26 mouse cellular contexts compared by ENCODE assay signal in genomic region chr3:146628227-146628982, GRCm38 (mm10). TPM values are rescaled to one million over a fixed set of nuclear protein-coding genes. Genes with fewer than 3 reads are reported as not detected.
A peak's percentile ranks its signal among the peaks of the same experiment; 100 is the strongest.
DNase-seq lines count a peak whose midpoint lies in the region; ATAC-seq and TF ChIP-seq lines count a peak whose summit lies in the region.
"Had no signal": no experiment of that assay in that cellular context is flagged by ENCODE, and none has a peak within 500 bp of the region (broad histone marks: within the 10 kb centered on the region; RNA-seq: fewer than 3 reads in every experiment).

No protein-coding gene starts in this region.

- 64% methylated on average over 8 of the region's 8 CpGs for WGBS in hindbrain, embryonic 10.5 days
- 67% methylated on average over 8 of the region's 8 CpGs for WGBS in hindbrain, embryonic 12.5 days
- WGBS in liver, adult 2 months: 71% methylated on average over 8 of the region's 8 CpGs
- WGBS in liver, embryonic 11.5 days: 63% methylated on average over 8 of the region's 8 CpGs

- no peak for TF ChIP-seq CTCF in liver, adult 2 months (IDR thresholded peaks at IDR 0.05; ENCODE audit: low read depth, low read length)

- no peaks in the 10 kb centered on the region for H3K9me3 ChIP-seq in hindbrain, embryonic 10.5 days
- H3K9me3 ChIP-seq in hindbrain, embryonic 12.5 days (replicated peaks): no peaks in the 10 kb centered on the region
- no peaks in the 10 kb centered on the region for H3K9me3 ChIP-seq in liver, embryonic 11.5 days (ENCODE audit: control insufficient read depth, low read length)
- H3K9me3 ChIP-seq: embryonic facial prominence, embryonic 12.5 days; forebrain, embryonic 15.5 days; heart, embryonic 13.5 days; limb, embryonic 10.5 days; liver, embryonic 12.5 days; neural tube, embryonic 12.5 days had no signal

- no peak for DNase-seq in hindbrain, embryonic 10.5 days (ENCODE audit: low spot score)
- DNase-seq in liver, adult 2 months (ENCODE audit: extremely low read depth, low read depth, low spot score): peak; percentile 30
- DNase-seq in liver, embryonic 11.5 days (ENCODE audit: low spot score): no peak
- no peak for DNase-seq in urinary bladder, postnatal 25 days (ENCODE audit: low spot score)
- DNase-seq: cerebellum, adult 2 months; cerebellum, postnatal 36 days; lung, adult 2 months; thymus, postnatal 14 days had no signal

- H3K79me2 ChIP-seq in liver, adult 2 months (ENCODE audit: control insufficient read depth, insufficient read depth, low read length): no peaks in the 10 kb centered on the region

- no peak for TF ChIP-seq POLR2A in liver, adult 2 months (IDR thresholded peaks at IDR 0.05; ENCODE audit: extremely low read depth, insufficient read depth, low read length)

- no peak overlapping the region for H3K4me3 ChIP-seq in hindbrain, embryonic 10.5 days
- H3K4me3 ChIP-seq in hindbrain, embryonic 12.5 days: no peak overlapping the region
- H3K4me3 ChIP-seq in liver, adult 2 months (ENCODE audit: insufficient read depth, low read depth, low read length): no peak overlapping the region
- no peak overlapping the region for H3K4me3 ChIP-seq in liver, embryonic 11.5 days (ENCODE audit: low read depth, low read length)
- H3K4me3 ChIP-seq: embryonic facial prominence, embryonic 12.5 days; erythroblast, embryonic 14.5 days; forebrain, embryonic 15.5 days; heart, embryonic 13.5 days; limb, embryonic 10.5 days; liver, embryonic 12.5 days; neural tube, embryonic 12.5 days had no signal

- no peaks in the 10 kb centered on the region for H3K27me3 ChIP-seq in hindbrain, embryonic 10.5 days (ENCODE audit: insufficient read depth, poor library complexity, severe bottlenecking)
- no peaks in the 10 kb centered on the region for H3K27me3 ChIP-seq in hindbrain, embryonic 12.5 days
- H3K27me3 ChIP-seq in liver, adult 2 months (ENCODE audit: control insufficient read depth, insufficient read depth, low read length): no peaks in the 10 kb centered on the region
- H3K27me3 ChIP-seq in liver, embryonic 11.5 days (replicated peaks; ENCODE audit: control insufficient read depth, insufficient read depth, low read length): no peaks in the 10 kb centered on the region
- H3K27me3 ChIP-seq: embryonic facial prominence, embryonic 12.5 days; forebrain, embryonic 15.5 days; heart, embryonic 13.5 days; liver, embryonic 12.5 days; neural tube, embryonic 12.5 days had no signal

- no peak for ATAC-seq in hindbrain, embryonic 12.5 days (ENCODE audit: low FRiP score)
- ATAC-seq in liver, embryonic 11.5 days (replicated peaks; ENCODE audit: low FRiP score): no peak
- peak; percentile 45 for ATAC-seq in granulocyte monocyte progenitor cell, adult 5-6 weeks (replicated peaks; ENCODE audit: poor library complexity, severe bottlenecking)
- no peak for ATAC-seq in activated CD4-positive, CD25-positive, alpha-beta regulatory T cell, adult 4 months
- ATAC-seq: forebrain, embryonic 15.5 days; liver, embryonic 12.5 days had no signal

- no peaks in the 10 kb centered on the region for H3K36me3 ChIP-seq in hindbrain, embryonic 10.5 days
- H3K36me3 ChIP-seq in hindbrain, embryonic 12.5 days: no peaks in the 10 kb centered on the region
- H3K36me3 ChIP-seq in liver, adult 2 months (ENCODE audit: control insufficient read depth, insufficient read depth, low read length): peaks cover 61% of the 10 kb centered on the region
- no peaks in the 10 kb centered on the region for H3K36me3 ChIP-seq in liver, embryonic 11.5 days (ENCODE audit: control insufficient read depth, insufficient read depth, low read length)
- H3K36me3 ChIP-seq: embryonic facial prominence, embryonic 12.5 days; forebrain, embryonic 15.5 days; heart, embryonic 13.5 days; limb, embryonic 10.5 days; liver, embryonic 12.5 days; neural tube, embryonic 12.5 days had no signal

- H3K4me1 ChIP-seq in hindbrain, embryonic 10.5 days (replicated peaks): peaks cover 13% of the 10 kb centered on the region
- H3K4me1 ChIP-seq in hindbrain, embryonic 12.5 days: no peaks in the 10 kb centered on the region
- no peaks in the 10 kb centered on the region for H3K4me1 ChIP-seq in liver, adult 2 months (ENCODE audit: control insufficient read depth, insufficient read depth, low read length)
- H3K4me1 ChIP-seq in liver, embryonic 11.5 days (replicated peaks; ENCODE audit: control insufficient read depth, insufficient read depth, low read length): no peaks in the 10 kb centered on the region
- H3K4me1 ChIP-seq: embryonic facial prominence, embryonic 12.5 days; forebrain, embryonic 15.5 days; heart, embryonic 13.5 days; limb, embryonic 10.5 days; neural tube, embryonic 12.5 days had no signal

- H3K4me2 ChIP-seq in hindbrain, embryonic 12.5 days (replicated peaks): no peak overlapping the region
- no peak overlapping the region for H3K4me2 ChIP-seq in liver, embryonic 11.5 days
- H3K4me2 ChIP-seq: embryonic facial prominence, embryonic 12.5 days; forebrain, embryonic 15.5 days; heart, embryonic 13.5 days; liver, embryonic 12.5 days; midbrain, embryonic 11.5 days; neural tube, embryonic 12.5 days had no signal

- no peak overlapping the region for H3K9ac ChIP-seq in hindbrain, embryonic 12.5 days
- H3K9ac ChIP-seq in liver, adult 2 months (ENCODE audit: low read depth, low read length): no peak overlapping the region
- H3K9ac ChIP-seq in liver, embryonic 11.5 days (ENCODE audit: low read depth, low read length): no peak overlapping the region
- H3K9ac ChIP-seq: embryonic facial prominence, embryonic 12.5 days; forebrain, embryonic 15.5 days; heart, embryonic 13.5 days; liver, embryonic 12.5 days; neural tube, embryonic 12.5 days had no signal

- peak overlapping the region; percentile 23; the same call in 1 of the 2 replicates for H3K27ac ChIP-seq in hindbrain, embryonic 10.5 days
- no peak overlapping the region for H3K27ac ChIP-seq in hindbrain, embryonic 12.5 days
- H3K27ac ChIP-seq in liver, adult 2 months (replicated peaks; ENCODE audit: insufficient read depth, low read depth, low read length): no peak overlapping the region
- no peak overlapping the region for H3K27ac ChIP-seq in liver, embryonic 11.5 days (ENCODE audit: low read depth, low read length)
- H3K27ac ChIP-seq: embryonic facial prominence, embryonic 12.5 days; forebrain, embryonic 15.5 days; heart, embryonic 13.5 days; limb, embryonic 10.5 days; liver, embryonic 12.5 days; neural tube, embryonic 12.5 days; stomach, postnatal 0 days had no signal

RNA-seq across cellular contexts. Expression of gene Dnase2b, which starts 13.0 kb away (rescaled TPM):
- not detected in 2 replicates for polyA plus RNA-seq in hindbrain, embryonic 10.5 days (2016; fragmentation: Nextera tagmentation; extraction: Ambion mirVana)
- not detected in 2 replicates for polyA plus RNA-seq in hindbrain, embryonic 12.5 days (2016; fragmentation: Nextera tagmentation; extraction: Ambion mirVana)
- total RNA-seq in liver, adult 2 months (2014; rRNA removed): 11.0 and 15.6 TPM in 2 replicates
- 6.2 and 6.6 TPM in 2 replicates for polyA plus RNA-seq in liver, adult 2 months (2012; rRNA removed)
- 0.09 and 0.11 TPM in 2 replicates for polyA plus RNA-seq in liver, embryonic 11.5 days (2014; fragmentation: Nextera tagmentation; extraction: Ambion mirVana)
- total RNA-seq in granulocyte monocyte progenitor cell, adult 5-6 weeks (2014; fragmentation: Nextera tagmentation): not detected in 2 replicates
- total RNA-seq in granulocyte monocyte progenitor cell, adult 5-6 weeks (2017): not detected in 2 replicates
- not detected for polyA plus RNA-seq in activated CD4-positive, CD25-positive, alpha-beta regulatory T cell, adult 4 months (2017; shearing (Covaris generic))
- total RNA-seq: heart, postnatal 25 days; layer of hippocampus, postnatal 10 days; left cerebral cortex, adult 8-10 months; MEL had no signal
- polyA plus RNA-seq: cerebellum, adult 2 months; embryonic facial prominence, embryonic 12.5 days; erythroblast, embryonic 14.5 days; forebrain, embryonic 15.5 days; heart, embryonic 13.5 days; midbrain, embryonic 11.5 days; neural tube, embryonic 12.5 days; stomach, postnatal 0 days had no signal

RNA-seq across cellular contexts. Expression of gene 4930503B20Rik, which starts 22.7 kb away (rescaled TPM):
- polyA plus RNA-seq in hindbrain, embryonic 10.5 days (2016; fragmentation: Nextera tagmentation; extraction: Ambion mirVana): not detected in 2 replicates
- not detected in 2 replicates for polyA plus RNA-seq in hindbrain, embryonic 12.5 days (2016; fragmentation: Nextera tagmentation; extraction: Ambion mirVana)
- not detected in 2 replicates for total RNA-seq in liver, adult 2 months (2014; rRNA removed)
- not detected in 2 replicates for polyA plus RNA-seq in liver, adult 2 months (2012; rRNA removed)
- polyA plus RNA-seq in liver, embryonic 11.5 days (2014; fragmentation: Nextera tagmentation; extraction: Ambion mirVana): not detected in 2 replicates
- not detected in 2 replicates for total RNA-seq in granulocyte monocyte progenitor cell, adult 5-6 weeks (2014; fragmentation: Nextera tagmentation)
- 0.05 TPM in 1 of 2 replicates, not detected in the other for total RNA-seq in granulocyte monocyte progenitor cell, adult 5-6 weeks (2017)
- polyA plus RNA-seq in activated CD4-positive, CD25-positive, alpha-beta regulatory T cell, adult 4 months (2017; shearing (Covaris generic)): not detected
- total RNA-seq: gastrocnemius, postnatal 4 days; heart, postnatal 25 days; layer of hippocampus, postnatal 10 days; left cerebral cortex, adult 8-10 months had no signal
- polyA plus RNA-seq: cerebellum, adult 2 months; embryonic facial prominence, embryonic 12.5 days; erythroblast, embryonic 14.5 days; forebrain, embryonic 15.5 days; heart, embryonic 13.5 days; limb, embryonic 10.5 days; liver, embryonic 12.5 days; lung, adult 2 months; midbrain, embryonic 11.5 days; neural tube, embryonic 12.5 days; stomach, postnatal 0 days had no signal

RNA-seq across cellular contexts. Expression of gene Samd13, which starts 57.0 kb away (rescaled TPM):
- 0.71 and 1.1 TPM in 2 replicates for polyA plus RNA-seq in hindbrain, embryonic 10.5 days (2016; fragmentation: Nextera tagmentation; extraction: Ambion mirVana)
- polyA plus RNA-seq in hindbrain, embryonic 12.5 days (2016; fragmentation: Nextera tagmentation; extraction: Ambion mirVana): 0.79 and 1.2 TPM in 2 replicates
- not detected in 2 replicates for total RNA-seq in liver, adult 2 months (2014; rRNA removed)
- 0.22 TPM in 1 of 2 replicates, not detected in the other for polyA plus RNA-seq in liver, adult 2 months (2012; rRNA removed)
- 0.47 and 0.73 TPM in 2 replicates for polyA plus RNA-seq in liver, embryonic 11.5 days (2014; fragmentation: Nextera tagmentation; extraction: Ambion mirVana)
- total RNA-seq in granulocyte monocyte progenitor cell, adult 5-6 weeks (2014; fragmentation: Nextera tagmentation): 1.9 TPM in 1 of 2 replicates, not detected in the other
- total RNA-seq in granulocyte monocyte progenitor cell, adult 5-6 weeks (2017): 0.36 and 2.2 TPM in 2 replicates
- under 1 TPM in 1 of 2 experiments, not detected in 1; 0.21 TPM for polyA plus RNA-seq in activated CD4-positive, CD25-positive, alpha-beta regulatory T cell, adult 4 months (2017; shearing (Covaris generic))
- polyA plus RNA-seq: cerebellum, adult 2 months; erythroblast, embryonic 14.5 days had no signal

RNA-seq across cellular contexts. Expression of gene Uox, which starts 58.2 kb away (rescaled TPM):
- not detected in 2 replicates for polyA plus RNA-seq in hindbrain, embryonic 10.5 days (2016; fragmentation: Nextera tagmentation; extraction: Ambion mirVana)
- polyA plus RNA-seq in hindbrain, embryonic 12.5 days (2016; fragmentation: Nextera tagmentation; extraction: Ambion mirVana): not detected in 2 replicates
- total RNA-seq in liver, adult 2 months (2014; rRNA removed): 1,668 and 2,080 TPM in 2 replicates
- 512 and 535 TPM in 2 replicates for polyA plus RNA-seq in liver, adult 2 months (2012; rRNA removed)
- 0.34 and 0.55 TPM in 2 replicates for polyA plus RNA-seq in liver, embryonic 11.5 days (2014; fragmentation: Nextera tagmentation; extraction: Ambion mirVana)
- not detected in 2 replicates for total RNA-seq in granulocyte monocyte progenitor cell, adult 5-6 weeks (2014; fragmentation: Nextera tagmentation)
- total RNA-seq in granulocyte monocyte progenitor cell, adult 5-6 weeks (2017): not detected in 2 replicates
- polyA plus RNA-seq in activated CD4-positive, CD25-positive, alpha-beta regulatory T cell, adult 4 months (2017; shearing (Covaris generic)): not detected
- total RNA-seq: heart, postnatal 25 days; MEL; monocyte, adult 5-6 weeks had no signal
- polyA plus RNA-seq: embryonic facial prominence, embryonic 12.5 days; erythroblast, embryonic 14.5 days; forebrain, embryonic 15.5 days; limb, embryonic 10.5 days; neural tube, embryonic 12.5 days had no signal
